Mouse (Mus musculus) erythroblast, adult 5-6 weeks (primary cell): ENCODE measurements around the gene Cyp2b19. TPM values are rescaled to one million over a fixed set of nuclear protein-coding genes. Genes with fewer than 3 reads are reported as not detected.
"Not testable (repeated sequence)": the region's sequence is repeated elsewhere in the genome, so short reads cannot be mapped to it uniquely, and the experiment has no call there.

Experiments
- ATAC-seq: replicated peaks from 2 replicates; pipeline ENCODE4 v1.8.0; 2016; ENCODE audit warnings: moderate number of reproducible peaks, mild to moderate bottlenecking, moderate TSS enrichment, inconsistent platforms; ENCODE audit not compliant: poor library complexity, low FRiP score, severe bottlenecking
- total RNA-seq, 2 experiments: library from RNA; stranded (forward) in 1 of 2; stranded (reverse) in 1 of 2; fragments of 150-400 nt in 1 of 2; fragments of 200-764, 138-1000 nt in 1 of 2; gene quantifications; 2 replicates each; pipeline versions ENCODE4 v1.2.3 to v1.2.4; 2015 to 2017; ENCODE audit warnings: low replicate concordance in 2 of 2

Cyp2b19 gene
- total RNA-seq (2015; ENCODE audit: low replicate concordance) (not detected in 2 replicates), total RNA-seq (2017; ENCODE audit: low replicate concordance) (not detected in 2 replicates)

GRCm38 (mm10) chr7:26756842-26757241 is at the start of gene Cyp2b19:
Gene Cyp2b19 (plus strand): TSS chr7:26757142.
- no peak for ATAC-seq

GRCm38 (mm10) chr7:26711061-26711460 is 45.9 kb upstream of the Cyp2b19 start:
- ATAC-seq, result no peak

DNA sequence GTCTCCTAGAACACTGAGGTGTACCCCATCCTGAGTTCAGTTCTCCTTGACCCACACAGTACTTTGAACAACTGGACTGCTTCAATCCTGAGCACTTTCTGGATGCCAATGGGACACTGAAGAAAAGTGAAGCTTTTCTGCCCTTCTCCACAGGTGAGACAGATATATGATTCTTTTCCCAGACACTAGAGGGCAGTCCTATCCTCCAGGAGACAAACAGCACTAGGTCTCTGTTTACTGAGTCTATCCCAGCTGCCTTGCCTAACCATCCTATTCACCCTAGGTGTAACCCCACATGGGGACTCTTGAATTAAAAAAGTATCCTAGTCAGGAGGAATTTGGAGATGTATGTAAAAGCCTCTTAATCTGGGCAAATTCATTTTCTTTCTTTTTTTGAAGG is 18.0 kb upstream of the Cyp2b19 start:
- ATAC-seq, result no peak

- ATAC-seq, result no peak
Observed at GRCm38 (mm10) chr7:26743948-26744347, 13.0 kb upstream of the Cyp2b19 start.

- no peak for ATAC-seq
Observed at GRCm38 (mm10) chr7:26745486-26745885, 11.5 kb upstream of the Cyp2b19 start.

GRCm38 (mm10) chr7:26767084-26767483 is 10.1 kb downstream of the Cyp2b19 start:
- no peak for ATAC-seq

- ATAC-seq, result no peak
Observed at GRCm38 (mm10) chr7:26769881-26770470, 13.0 kb downstream of the Cyp2b19 start.

- ATAC-seq, result no peak
Observed at GRCm38 (mm10) chr7:26772866-26773586, 16.1 kb downstream of the Cyp2b19 start.

- ATAC-seq, result no peak
Observed at GRCm38 (mm10) chr7:26775866-26776265, 18.9 kb downstream of the Cyp2b19 start.

DNA sequence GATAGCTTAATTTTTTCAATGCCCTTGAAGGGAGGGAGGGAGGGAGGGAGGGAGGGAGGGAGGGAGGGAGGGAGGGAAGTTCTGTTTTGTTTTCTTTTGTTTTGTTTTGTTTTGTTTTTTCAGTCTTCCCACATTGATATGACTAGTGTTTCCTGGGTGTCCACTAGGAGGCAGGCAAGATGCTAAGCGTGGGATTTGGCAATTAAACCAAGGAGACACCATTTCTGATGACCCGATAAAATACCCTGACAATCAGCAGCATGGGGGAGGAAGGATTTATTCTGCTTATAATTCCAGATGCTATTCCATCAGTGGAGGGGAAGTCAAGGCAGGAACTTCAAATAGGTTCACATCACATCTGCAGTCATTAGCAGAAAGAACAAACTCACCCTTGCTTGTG is 20.9 kb downstream of the Cyp2b19 start:
- ATAC-seq, result no peak

DNA sequence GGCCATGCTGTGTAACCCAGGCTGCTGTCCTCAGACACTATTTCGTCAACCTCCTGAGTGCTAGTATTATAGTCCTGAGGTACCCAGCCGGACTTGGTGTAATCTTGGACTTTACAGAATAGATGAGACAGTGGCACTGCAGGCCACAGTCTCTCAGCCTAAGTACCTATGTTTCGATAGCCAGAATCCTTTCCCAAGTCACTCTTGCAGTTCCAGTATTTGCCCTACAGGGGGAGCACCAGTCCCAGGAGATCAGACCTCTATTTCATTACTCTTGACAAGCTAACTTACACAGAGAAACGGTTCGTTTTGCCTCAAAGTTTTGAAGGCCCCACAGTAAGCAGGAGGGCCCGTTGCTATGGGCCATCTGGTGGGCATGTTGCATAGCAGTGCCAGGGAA is 21.5 kb downstream of the Cyp2b19 start:
- no peak for ATAC-seq

GRCm38 (mm10) chr7:26779799-26780416 is 23.0 kb downstream of the Cyp2b19 start:
- ATAC-seq, result 0 out of 2 replicates have a peak, but pooled peaks have one; percentile 74

DNA sequence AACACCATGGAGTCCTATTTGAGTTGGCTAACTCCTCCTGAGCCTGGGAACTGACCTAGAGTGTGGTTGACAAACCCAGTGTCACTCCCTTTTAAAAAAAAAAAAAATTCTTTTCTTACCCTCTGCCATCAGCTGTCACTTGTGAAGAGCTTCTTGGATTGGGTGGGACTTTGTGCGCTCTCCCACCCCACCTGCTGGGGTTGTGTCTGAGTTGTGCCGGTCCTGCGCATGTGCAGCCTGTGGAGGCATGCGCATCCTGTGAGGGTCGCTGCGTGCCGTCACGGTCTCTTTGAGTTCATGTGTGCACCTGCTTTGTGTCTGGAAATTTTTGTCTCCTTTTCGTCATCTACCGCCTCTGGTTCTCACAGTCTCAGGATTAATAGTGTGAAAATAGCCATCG is 23.6 kb downstream of the Cyp2b19 start:
- ATAC-seq, result no peak

GRCm38 (mm10) chr7:26780998-26781766 is 24.2 kb downstream of the Cyp2b19 start:
- ATAC-seq, result no peak

GRCm38 (mm10) chr7:26781767-26782131 is 24.8 kb downstream of the Cyp2b19 start:
- no peak for ATAC-seq

- ATAC-seq, result no peak
Observed at GRCm38 (mm10) chr7:26783163-26783562, 26.2 kb downstream of the Cyp2b19 start.

GRCm38 (mm10) chr7:26786013-26786412 is 29.1 kb downstream of the Cyp2b19 start:
- not testable (repeated sequence) for ATAC-seq

GRCm38 (mm10) chr7:26789984-26790383 is 33.0 kb downstream of the Cyp2b19 start:
- ATAC-seq, result no peak

GRCm38 (mm10) chr7:26800104-26800503 is 43.2 kb downstream of the Cyp2b19 start:
- ATAC-seq, result no peak; the same call in 1 of the 2 replicates

GRCm38 (mm10) chr7:26800996-26801395 is 44.1 kb downstream of the Cyp2b19 start:
- ATAC-seq, result no peak
